Mouse (Mus musculus) CD4-positive naive resting alpha-beta T cell, adult 57 days (primary cell): ENCODE measurements around the gene Inhbe. TPM values are rescaled to one million over a fixed set of nuclear protein-coding genes. Genes with fewer than 3 reads are reported as not detected.

Experiments used
- total RNA-seq: library from RNA; stranded (reverse); gene quantifications from one replicate; pipeline ENCODE4 v1.2.4, GENCODE M21; 2023

Gene Inhbe
- total RNA-seq: not detected

GRCm38 (mm10) chr10:127353909-127354895 is at the start of gene Inhbe:
Inhbe (minus strand) TSS chr10:127354411.

DNA sequence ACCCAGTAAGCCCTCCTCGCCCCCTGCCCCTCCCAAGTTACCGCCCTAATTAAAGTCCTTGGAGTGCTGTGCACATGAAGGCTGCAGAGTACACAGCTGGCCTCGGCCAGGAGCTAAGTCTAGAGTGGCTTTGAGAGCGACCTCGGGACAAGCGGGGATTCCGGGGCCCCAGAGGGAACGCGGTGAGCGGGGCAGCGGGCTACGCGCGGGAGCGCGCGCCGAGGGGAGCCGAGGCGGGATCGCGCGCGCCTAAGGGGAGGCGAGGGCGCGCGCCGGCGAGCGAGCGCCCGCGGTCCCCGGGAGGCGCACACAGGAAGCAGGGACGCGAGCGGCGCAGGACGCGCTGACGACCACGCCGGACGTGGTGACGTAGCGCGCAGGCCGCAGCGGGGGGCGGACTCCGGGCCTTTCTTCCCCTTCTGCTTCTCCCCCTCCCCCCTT is 26.1 kb upstream of the Inhbe start, which contains the start of gene R3hdm2:
Gene R3hdm2, plus strand, starts transcription at position 77 of the 441 bp plus-strand sequence.

DNA sequence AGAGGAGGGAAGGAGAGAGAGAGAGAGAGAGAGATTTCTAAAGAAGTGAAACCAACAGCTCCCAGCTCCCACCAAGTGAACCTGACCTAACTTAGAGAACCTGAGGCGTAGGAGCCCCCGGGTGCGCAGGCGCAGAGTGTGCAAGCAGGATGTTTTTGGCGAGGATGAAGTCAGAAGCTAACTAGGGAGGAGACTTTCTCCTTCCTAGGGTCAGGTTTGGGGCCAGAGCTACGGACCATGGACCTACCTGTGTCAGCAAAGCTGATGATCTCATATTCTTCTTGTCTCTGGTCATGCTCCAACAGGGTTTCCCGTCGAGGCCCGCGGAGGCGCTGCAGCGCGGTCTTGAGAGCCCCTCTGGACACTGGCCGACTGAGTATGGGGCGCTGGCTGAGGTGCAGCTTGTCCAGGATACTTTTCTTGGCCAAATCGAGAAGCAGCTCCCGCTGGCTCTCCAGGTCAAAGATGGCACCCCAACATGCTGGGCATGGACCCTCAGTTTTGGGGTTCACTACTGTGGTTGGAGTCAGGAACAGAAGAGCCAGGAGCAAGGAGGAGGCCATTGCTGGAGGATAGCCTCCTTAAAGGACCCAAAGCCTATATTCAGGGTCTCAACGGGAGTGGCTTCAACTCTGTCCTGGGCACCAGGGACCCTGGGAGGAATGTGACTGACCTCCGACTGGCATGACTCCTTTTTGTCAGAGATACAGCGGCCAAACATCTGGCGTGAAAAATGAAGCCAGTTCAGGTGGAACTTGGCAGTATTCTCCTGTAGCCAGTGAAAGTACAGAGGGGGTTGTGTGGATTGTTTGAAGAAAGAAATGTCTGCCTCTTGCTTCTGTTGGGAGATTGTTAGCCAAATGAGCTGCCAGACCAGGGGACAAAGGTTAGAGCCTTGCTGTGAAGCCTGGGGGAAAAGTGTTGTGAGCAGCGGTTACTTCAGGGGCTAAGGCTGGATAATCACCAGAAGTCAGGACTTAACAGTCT is 15.9 kb upstream of the Inhbe start, which contains the start of gene Inhbc:
Gene Inhbc, minus strand, starts transcription at position 598 of the 987 bp plus-strand sequence.

DNA sequence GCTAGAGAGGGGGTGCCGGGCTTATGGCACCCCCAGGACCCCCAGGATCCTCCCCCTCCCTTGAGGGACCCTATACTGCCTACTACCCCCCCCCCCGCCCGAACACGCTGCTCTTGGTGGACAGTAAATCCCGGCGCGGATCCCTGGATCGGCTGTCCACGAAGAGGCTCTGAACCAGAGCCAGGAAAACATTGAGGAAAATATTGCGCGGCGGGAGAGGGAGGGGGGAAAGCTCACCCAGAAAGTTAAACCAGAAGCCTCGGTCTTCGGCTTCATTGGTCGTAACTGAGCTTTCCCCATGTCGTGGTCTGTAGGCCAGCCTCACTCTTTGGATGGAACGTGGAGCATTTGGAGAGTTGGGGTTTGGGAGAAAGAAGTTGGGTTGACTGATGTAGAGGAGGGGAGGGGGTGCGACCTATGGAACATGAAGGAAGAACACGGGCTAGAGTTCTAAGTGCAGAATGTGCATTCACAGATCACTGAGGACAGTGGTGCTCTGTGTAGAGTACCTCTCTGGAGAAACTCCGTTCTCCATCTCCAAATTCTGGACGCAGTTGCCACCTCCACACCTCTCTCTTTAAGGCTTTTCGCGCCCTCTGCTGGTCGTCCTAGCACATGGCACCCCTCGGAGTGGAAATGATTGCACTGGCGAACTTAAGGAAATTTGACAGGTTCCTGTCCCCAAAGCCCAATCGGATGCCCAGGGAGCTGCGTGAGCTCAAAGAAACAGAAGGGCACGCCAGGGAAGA is 12.1 kb downstream of the Inhbe start, which contains the start of gene Gli1:
Gene Gli1, minus strand, starts transcription at position 84 of the 749 bp plus-strand sequence.

GRCm38 (mm10) chr10:127321621-127322020 is 32.6 kb downstream of the Inhbe start, which contains the start of gene Arhgap9:
Arhgap9 (plus strand) TSS chr10:127321964.

GRCm38 (mm10) chr10:127311476-127312355 is 42.5 kb downstream of the Inhbe start, which contains the start of gene Mars:
Mars (minus strand) TSS chr10:127311786.

Other genes with a start within 250 kb of the Inhbe start
- 87.9 TPM for gene Os9, start 233.3 kb downstream of the Inhbe start, total RNA-seq
- gene B4galnt1, start 189.2 kb downstream of the Inhbe start, total RNA-seq: 652 TPM
- 1.8 TPM for gene Slc26a10, start 173.8 kb downstream of the Inhbe start, total RNA-seq
- gene Arhgef25, start 164.3 kb downstream of the Inhbe start, total RNA-seq: 2.2 TPM
- 65.3 TPM for gene Dtx3, start 158.7 kb downstream of the Inhbe start, total RNA-seq
- 40.5 TPM for gene Pip4k2c, start 142.8 kb downstream of the Inhbe start, total RNA-seq
- 0.44 TPM for gene Kif5a, start 91.1 kb downstream of the Inhbe start, total RNA-seq
- 104 TPM for gene Dctn2, start 88.0 kb downstream of the Inhbe start, total RNA-seq
- 106 TPM for gene Mbd6, start 65.4 kb downstream of the Inhbe start, total RNA-seq
- gene Mars, start 42.6 kb downstream of the Inhbe start, total RNA-seq: 51.3 TPM
- gene Arhgap9, start 32.4 kb downstream of the Inhbe start, total RNA-seq: 300 TPM
- gene Gli1, start 12.4 kb downstream of the Inhbe start, total RNA-seq: not detected
- gene Inhbc, start 16.0 kb upstream of the Inhbe start, total RNA-seq: not detected
- 103 TPM for gene R3hdm2, start 25.9 kb upstream of the Inhbe start, total RNA-seq
- gene Stac3, start 147.3 kb upstream of the Inhbe start, total RNA-seq: 6.2 TPM
- not detected for gene Ndufa4l2, start 160.6 kb upstream of the Inhbe start, total RNA-seq
- gene Shmt2, start 168.0 kb upstream of the Inhbe start, total RNA-seq: 70.1 TPM
- gene Nxph4, start 180.1 kb upstream of the Inhbe start, total RNA-seq: not detected